Mouse (Mus musculus): ENCODE measurements at regions not wholly inside any gene's neighbourhood (a gene's known extent, or its start where the extent isn't known, plus 50 kb on each side); places are given as distances from the start of the nearest gene placed in this dataset.
A peak's percentile ranks its signal among the peaks of the same experiment; 100 is the strongest.

- Histone ChIP-seq H3K36me3 (ENCODE audit: poor library complexity, severe bottlenecking) (no peaks in the 10 kb centered on the region), H3K4me3 (no peak overlapping the region), H3K9ac (no peak overlapping the region), H3K4me2 (no peak overlapping the region), H3K4me1 (no peaks in the 10 kb centered on the region), H3K27me3 (no peaks in the 10 kb centered on the region), H3K9me3 (replicated peaks) (no peaks in the 10 kb centered on the region), H3K27ac (no peak overlapping the region)
- no peak for ATAC-seq
- 75% methylated on average over 2 of the region's 2 CpGs for WGBS
Observed at GRCm38 (mm10) chr13:86657051-86657450, 610.3 kb upstream of the Cox7c start.

GRCm38 (mm10) chr13:86621761-86622160 lies 575.1 kb upstream of the Cox7c start:
- no peak overlapping the region for H3K4me2 ChIP-seq
- H3K27me3 ChIP-seq = no peaks in the 10 kb centered on the region
- ATAC-seq = no peak
- H3K36me3 ChIP-seq (ENCODE audit: poor library complexity, severe bottlenecking) = no peaks in the 10 kb centered on the region
- no peaks in the 10 kb centered on the region for H3K4me1 ChIP-seq
- no peaks in the 10 kb centered on the region for H3K9me3 ChIP-seq (replicated peaks)
- H3K27ac ChIP-seq = no peak overlapping the region
- 77% methylated on average over 1 of the region's 1 CpGs for WGBS
- H3K4me3 ChIP-seq = no peak overlapping the region
- H3K9ac ChIP-seq = no peak overlapping the region

- no peaks in the 10 kb centered on the region for H3K27me3 ChIP-seq
- no peaks in the 10 kb centered on the region for H3K36me3 ChIP-seq (ENCODE audit: poor library complexity, severe bottlenecking)
- H3K4me2 ChIP-seq = no peak overlapping the region
- H3K27ac ChIP-seq = no peak overlapping the region
- H3K4me3 ChIP-seq = no peak overlapping the region
- no peak overlapping the region for H3K9ac ChIP-seq
- peak; percentile 87 for ATAC-seq
- H3K9me3 ChIP-seq (replicated peaks) = no peaks in the 10 kb centered on the region
- H3K4me1 ChIP-seq = no peaks in the 10 kb centered on the region
Observed at GRCm38 (mm10) chr13:86602015-86602414, 555.3 kb upstream of the Cox7c start.

GRCm38 (mm10) chr13:86595126-86595525 lies 548.4 kb upstream of the Cox7c start:
- WGBS = 96% methylated on average over 3 of the region's 3 CpGs
- no peak overlapping the region for H3K27ac ChIP-seq
- no peak for ATAC-seq

GRCm38 (mm10) chr13:86571901-86572300 lies 525.2 kb upstream of the Cox7c start:
- no peak for ATAC-seq
- Histone ChIP-seq H3K36me3 (ENCODE audit: poor library complexity, severe bottlenecking) (no peaks in the 10 kb centered on the region), H3K4me2 (no peak overlapping the region), H3K4me1 (no peaks in the 10 kb centered on the region), H3K9ac (no peak overlapping the region), H3K27ac (no peak overlapping the region), H3K9me3 (replicated peaks) (no peaks in the 10 kb centered on the region; the same call in 1 of the 2 replicates), H3K27me3 (no peaks in the 10 kb centered on the region), H3K4me3 (no peak overlapping the region)
- 15% methylated on average over 1 of the region's 1 CpGs for WGBS

More at GRCm38 (mm10) chr13:86595126-86595525, 548.4 kb upstream of the Cox7c start:
- no peaks in the 10 kb centered on the region for H3K9me3 ChIP-seq (replicated peaks)
- no peak overlapping the region for H3K9ac ChIP-seq
- H3K36me3 ChIP-seq (ENCODE audit: poor library complexity, severe bottlenecking) = no peaks in the 10 kb centered on the region
- H3K27me3 ChIP-seq = no peaks in the 10 kb centered on the region
- H3K4me1 ChIP-seq = no peaks in the 10 kb centered on the region
- H3K4me2 ChIP-seq = no peak overlapping the region
- no peak overlapping the region for H3K4me3 ChIP-seq

- Histone ChIP-seq H3K9me3 (replicated peaks) (no peaks in the 10 kb centered on the region), H3K4me3 (no peak overlapping the region), H3K4me1 (no peaks in the 10 kb centered on the region), H3K36me3 (ENCODE audit: poor library complexity, severe bottlenecking) (no peaks in the 10 kb centered on the region), H3K27ac (no peak overlapping the region), H3K9ac (no peak overlapping the region), H3K4me2 (no peak overlapping the region), H3K27me3 (no peaks in the 10 kb centered on the region)
- no peak for ATAC-seq
- WGBS = 83% methylated on average over 2 of the region's 2 CpGs
Observed at GRCm38 (mm10) chr13:86555596-86555995, 508.9 kb upstream of the Cox7c start.

Measured in forebrain, embryonic 13.5 days (tissue).